Mouse (Mus musculus): Measurements from ENCODE around the gene Ccdc24. TPM values are rescaled to one million over a fixed set of nuclear protein-coding genes. Genes with fewer than 3 reads are reported as not detected.

Ccdc24 gene
- polyA plus RNA-seq, 1 experiment, result 0.07 TPM

DNA sequence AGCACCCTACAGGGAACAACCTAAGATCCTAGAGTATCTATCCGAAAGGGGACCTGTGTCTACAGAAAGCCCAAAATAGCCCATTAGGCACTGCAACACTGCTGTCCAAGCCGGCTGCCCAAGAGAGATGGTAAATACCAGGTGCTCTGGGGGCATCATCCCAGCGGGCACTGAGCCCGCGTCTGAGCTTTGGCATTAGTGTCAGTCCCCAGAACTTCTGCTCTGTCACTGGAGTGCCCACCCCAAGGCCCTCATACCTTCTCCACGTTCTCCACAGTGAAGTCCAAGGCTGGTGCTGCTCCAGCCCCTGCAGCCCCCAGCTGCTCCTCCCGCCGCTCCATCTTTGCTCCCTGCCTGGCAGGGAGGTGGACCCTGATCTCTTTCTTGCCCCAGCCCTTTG lies 41.7 kb upstream of the Ccdc24 start:
- peaks cover 71% of the 10 kb centered on the region for H3K4me1 ChIP-seq (ENCODE audit: control insufficient read depth)
- TF ChIP-seq TAL1 (IDR thresholded peaks at IDR 0.05; ENCODE audit: low read length) (no peak), GATA1 (IDR thresholded peaks at IDR 0.05; ENCODE audit: low read length) (no peak)

DNA sequence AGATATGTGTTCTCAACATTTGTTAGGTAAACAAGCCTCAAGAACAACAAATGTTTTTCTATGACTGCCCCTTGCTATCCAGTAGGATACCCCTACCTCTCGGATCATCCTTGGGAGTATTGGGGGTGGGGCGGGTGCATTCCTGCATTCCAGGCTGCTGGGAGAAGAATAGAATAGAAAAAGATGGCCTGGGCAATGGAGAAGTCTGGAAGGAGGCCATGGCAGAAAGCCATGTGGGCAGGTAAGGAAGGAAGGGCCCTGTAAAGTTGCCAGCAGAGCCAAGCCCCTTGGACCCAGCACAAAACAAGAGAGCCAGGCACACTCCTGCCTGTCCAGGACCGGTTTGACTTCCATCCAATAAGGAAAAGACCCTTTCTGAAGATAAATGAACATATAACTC lies 41.1 kb upstream of the Ccdc24 start:
- H3K4me1 ChIP-seq (ENCODE audit: control insufficient read depth), result peaks cover 75% of the 10 kb centered on the region
- no peaks in the 10 kb centered on the region for H3K9me3 ChIP-seq (ENCODE audit: control insufficient read depth, low read length)
- TF ChIP-seq TAL1 (IDR thresholded peaks at IDR 0.05; ENCODE audit: low read length) (no peak), GATA1 (IDR thresholded peaks at IDR 0.05; ENCODE audit: low read length) (no peak)
- no peaks in the 10 kb centered on the region for H3K27me3 ChIP-seq (ENCODE audit: control insufficient read depth)
- peaks cover 48% of the 10 kb centered on the region for H3K36me3 ChIP-seq (ENCODE audit: control insufficient read depth)
- peak overlapping the region; percentile 75 for H3K4me3 ChIP-seq (replicated peaks)

More for the DNA sequence above, 41.7 kb upstream of the Ccdc24 start:
- Histone ChIP-seq H3K4me3 (replicated peaks) (peak overlapping the region; percentile 75), H3K9me3 (ENCODE audit: control insufficient read depth, low read length) (no peaks in the 10 kb centered on the region), H3K27me3 (ENCODE audit: control insufficient read depth) (no peaks in the 10 kb centered on the region), H3K36me3 (ENCODE audit: control insufficient read depth) (peaks cover 42% of the 10 kb centered on the region)

GRCm38 (mm10) chr4:117912685-117913273 lies 40.4 kb upstream of the Ccdc24 start:
- no peak for TF ChIP-seq TAL1 (IDR thresholded peaks at IDR 0.05; ENCODE audit: low read length)
- TF ChIP-seq GATA1 (IDR thresholded peaks at IDR 0.05; ENCODE audit: low read length), result no peak
- H3K4me1 ChIP-seq (ENCODE audit: control insufficient read depth), result peaks cover 72% of the 10 kb centered on the region
- no peaks in the 10 kb centered on the region for H3K27me3 ChIP-seq (ENCODE audit: control insufficient read depth)
- peaks cover 55% of the 10 kb centered on the region for H3K36me3 ChIP-seq (ENCODE audit: control insufficient read depth)
- H3K4me3 ChIP-seq (replicated peaks), result peak overlapping the region; percentile 75
- no peaks in the 10 kb centered on the region for H3K9me3 ChIP-seq (ENCODE audit: control insufficient read depth, low read length)

DNA sequence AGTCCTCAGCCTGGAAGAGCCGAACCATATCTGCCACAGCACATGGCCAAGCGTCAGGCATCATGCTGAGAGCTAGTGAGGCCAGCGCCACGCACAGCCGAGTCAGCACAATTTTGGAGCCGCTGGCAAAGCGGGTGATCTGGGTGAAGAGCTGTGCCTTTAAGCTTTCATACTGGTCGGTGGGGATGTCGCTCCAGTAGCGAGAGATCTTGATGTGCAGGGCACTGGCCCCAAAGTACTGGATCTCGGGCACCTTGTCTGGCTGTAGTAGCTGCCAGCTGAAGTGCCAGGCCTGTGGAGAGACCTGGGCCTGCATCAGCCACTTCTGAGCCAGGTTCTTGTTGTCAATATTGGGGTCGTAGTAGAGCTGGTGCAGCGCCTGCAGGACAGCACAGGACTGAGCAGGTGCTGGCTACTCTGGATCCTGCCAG lies 39.8 kb upstream of the Ccdc24 start:
- H3K36me3 ChIP-seq (ENCODE audit: control insufficient read depth), result peaks cover 60% of the 10 kb centered on the region
- no peaks in the 10 kb centered on the region for H3K9me3 ChIP-seq (ENCODE audit: control insufficient read depth, low read length)
- no peak overlapping the region for H3K4me3 ChIP-seq (replicated peaks)
- no peaks in the 10 kb centered on the region for H3K27me3 ChIP-seq (ENCODE audit: control insufficient read depth)
- H3K4me1 ChIP-seq (ENCODE audit: control insufficient read depth), result peaks cover 67% of the 10 kb centered on the region
- TF ChIP-seq GATA1 (IDR thresholded peaks at IDR 0.05; ENCODE audit: low read length) (no peak), TAL1 (IDR thresholded peaks at IDR 0.05; ENCODE audit: low read length) (no peak)

DNA sequence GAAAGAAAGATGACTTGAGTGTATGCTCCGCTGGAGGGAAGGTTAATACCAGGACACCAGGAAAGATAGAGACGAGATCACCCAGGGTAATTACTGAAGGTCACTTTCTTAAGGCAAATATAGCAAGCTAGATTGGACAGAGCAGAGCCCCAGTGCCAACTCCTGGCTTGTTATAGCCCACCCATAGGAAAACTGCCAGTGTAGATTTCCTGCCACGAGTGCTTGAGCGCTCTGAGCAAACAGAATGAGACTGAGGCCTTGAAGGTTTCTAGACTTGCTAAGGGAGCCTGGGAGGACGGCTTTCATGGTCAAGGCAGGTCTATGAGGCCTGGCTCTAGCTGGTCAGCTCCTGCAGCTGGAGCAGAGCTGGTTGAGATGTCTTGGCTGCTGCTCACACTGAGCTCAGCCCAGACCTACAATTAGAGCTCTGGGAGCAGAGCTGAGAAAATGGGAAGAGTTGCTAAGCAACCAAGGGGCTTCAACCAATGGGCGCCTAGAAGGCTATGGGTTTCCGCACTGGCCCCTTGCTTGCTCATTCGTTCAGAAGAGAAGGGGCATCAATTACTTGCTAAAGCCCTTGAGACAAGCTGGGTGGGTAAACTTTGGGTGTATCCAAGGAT lies 36.6 kb upstream of the Ccdc24 start:
- TF ChIP-seq GATA1 (IDR thresholded peaks at IDR 0.05; ENCODE audit: low read length) (no peak), TAL1 (IDR thresholded peaks at IDR 0.05; ENCODE audit: low read length) (no peak)
- Histone ChIP-seq H3K4me3 (replicated peaks) (no peak overlapping the region), H3K36me3 (ENCODE audit: control insufficient read depth) (peaks cover 92% of the 10 kb centered on the region), H3K4me1 (ENCODE audit: control insufficient read depth) (peaks cover 47% of the 10 kb centered on the region), H3K9me3 (ENCODE audit: control insufficient read depth, low read length) (no peaks in the 10 kb centered on the region), H3K27me3 (ENCODE audit: control insufficient read depth) (no peaks in the 10 kb centered on the region)

DNA sequence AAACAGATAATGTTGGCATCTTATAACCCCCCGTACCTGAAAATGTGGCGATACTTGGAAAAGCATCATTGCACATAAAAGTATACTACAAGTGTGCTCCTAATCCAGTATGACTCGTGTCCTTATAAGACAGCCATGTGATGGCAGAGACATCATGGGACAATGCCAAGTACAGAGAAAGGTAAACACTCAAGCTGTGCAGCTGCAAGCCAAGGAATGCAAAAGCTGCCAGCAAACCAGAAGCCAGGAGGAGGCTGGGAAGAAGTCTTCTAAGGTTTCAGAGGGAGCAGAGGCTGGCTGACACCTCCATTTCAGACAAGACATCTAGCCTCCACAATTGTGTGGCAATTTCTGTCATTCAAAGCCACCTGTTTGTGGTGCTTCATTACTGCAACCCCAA lies 33.8 kb upstream of the Ccdc24 start:
- Histone ChIP-seq H3K9me3 (ENCODE audit: control insufficient read depth, low read length) (no peaks in the 10 kb centered on the region), H3K4me3 (replicated peaks) (no peak overlapping the region), H3K4me1 (ENCODE audit: control insufficient read depth) (peaks cover 20% of the 10 kb centered on the region), H3K27me3 (ENCODE audit: control insufficient read depth) (no peaks in the 10 kb centered on the region), H3K36me3 (ENCODE audit: control insufficient read depth) (peaks cover 96% of the 10 kb centered on the region)
- TF ChIP-seq TAL1 (IDR thresholded peaks at IDR 0.05; ENCODE audit: low read length) (no peak), GATA1 (IDR thresholded peaks at IDR 0.05; ENCODE audit: low read length) (no peak)

DNA sequence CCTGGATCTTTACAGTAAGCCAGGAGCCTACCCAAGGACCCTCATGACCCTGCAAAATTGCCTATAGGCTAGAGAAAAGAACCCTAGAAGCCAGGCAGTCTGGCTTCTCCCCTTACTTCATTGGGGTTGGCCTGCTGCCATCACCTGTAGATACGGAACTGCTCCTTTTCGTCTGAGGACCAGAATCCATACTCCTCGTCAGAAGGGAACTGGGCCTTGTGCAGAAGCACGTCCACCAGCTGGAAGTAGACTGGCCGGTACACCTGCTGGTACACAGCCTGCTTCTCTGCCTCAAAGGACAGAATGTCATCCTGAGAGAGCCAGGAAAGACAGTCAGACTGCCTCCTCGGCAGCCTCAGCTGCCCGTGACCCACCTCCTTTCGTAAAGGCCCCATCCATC lies 32.4 kb upstream of the Ccdc24 start:
- H3K27me3 ChIP-seq (ENCODE audit: control insufficient read depth), result no peaks in the 10 kb centered on the region
- H3K4me1 ChIP-seq (ENCODE audit: control insufficient read depth), result peaks cover 11% of the 10 kb centered on the region
- H3K9me3 ChIP-seq (ENCODE audit: control insufficient read depth, low read length), result no peaks in the 10 kb centered on the region
- no peak overlapping the region for H3K4me3 ChIP-seq (replicated peaks)
- H3K36me3 ChIP-seq (ENCODE audit: control insufficient read depth), result peaks cover 98% of the 10 kb centered on the region
- TF ChIP-seq TAL1 (IDR thresholded peaks at IDR 0.05; ENCODE audit: low read length) (no peak), GATA1 (IDR thresholded peaks at IDR 0.05; ENCODE audit: low read length) (no peak)

DNA sequence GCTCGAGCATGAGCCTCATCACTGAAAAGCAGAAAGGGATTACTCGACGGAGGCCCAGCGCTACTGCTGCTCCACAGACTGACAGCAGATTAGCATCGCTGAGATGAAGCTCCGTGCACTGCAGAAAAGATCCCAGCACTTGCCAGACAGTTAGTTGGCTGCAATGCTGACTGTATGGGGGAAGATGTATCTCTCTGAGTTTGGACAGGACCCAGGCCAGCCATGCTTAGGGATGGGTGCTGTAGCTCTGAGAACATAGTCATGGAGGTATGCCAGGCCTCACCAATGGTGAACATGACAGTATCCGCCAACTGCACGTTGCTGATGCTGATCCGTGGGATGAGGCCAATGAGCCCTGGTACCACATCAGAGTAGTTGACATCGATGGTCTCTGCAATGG lies 31.7 kb upstream of the Ccdc24 start:
- Histone ChIP-seq H3K4me3 (replicated peaks) (no peak overlapping the region), H3K9me3 (ENCODE audit: control insufficient read depth, low read length) (no peaks in the 10 kb centered on the region), H3K4me1 (ENCODE audit: control insufficient read depth) (peaks cover 8% of the 10 kb centered on the region), H3K36me3 (ENCODE audit: control insufficient read depth) (peaks cover 98% of the 10 kb centered on the region), H3K27me3 (ENCODE audit: control insufficient read depth) (no peaks in the 10 kb centered on the region)
- no peak for TF ChIP-seq GATA1 (IDR thresholded peaks at IDR 0.05; ENCODE audit: low read length)

GRCm38 (mm10) chr4:117898111-117898510 lies 25.8 kb upstream of the Ccdc24 start:
- H3K27me3 ChIP-seq (ENCODE audit: control insufficient read depth), result no peaks in the 10 kb centered on the region
- peaks cover 97% of the 10 kb centered on the region for H3K36me3 ChIP-seq (ENCODE audit: control insufficient read depth)

More at GRCm38 (mm10) chr4:117898111-117898510, 25.8 kb upstream of the Ccdc24 start:
- Histone ChIP-seq H3K4me1 (ENCODE audit: control insufficient read depth) (peaks cover 4% of the 10 kb centered on the region; the same call in 1 of the 2 replicates), H3K4me3 (replicated peaks) (no peak overlapping the region), H3K9me3 (ENCODE audit: control insufficient read depth, low read length) (no peaks in the 10 kb centered on the region)
- no peak for TF ChIP-seq TAL1 (IDR thresholded peaks at IDR 0.05; ENCODE audit: low read length)
- TF ChIP-seq GATA1 (IDR thresholded peaks at IDR 0.05; ENCODE audit: low read length), result no peak

All from erythroblast, embryonic 14.5 days (primary cell).